Mouse (Mus musculus): ENCODE data around the gene Prr29. TPM values are rescaled to one million over a fixed set of nuclear protein-coding genes. Genes with fewer than 3 reads are reported as not detected.

Gene Prr29
- polyA plus RNA-seq, 1 experiment from 2014 or later: not detected

DNA sequence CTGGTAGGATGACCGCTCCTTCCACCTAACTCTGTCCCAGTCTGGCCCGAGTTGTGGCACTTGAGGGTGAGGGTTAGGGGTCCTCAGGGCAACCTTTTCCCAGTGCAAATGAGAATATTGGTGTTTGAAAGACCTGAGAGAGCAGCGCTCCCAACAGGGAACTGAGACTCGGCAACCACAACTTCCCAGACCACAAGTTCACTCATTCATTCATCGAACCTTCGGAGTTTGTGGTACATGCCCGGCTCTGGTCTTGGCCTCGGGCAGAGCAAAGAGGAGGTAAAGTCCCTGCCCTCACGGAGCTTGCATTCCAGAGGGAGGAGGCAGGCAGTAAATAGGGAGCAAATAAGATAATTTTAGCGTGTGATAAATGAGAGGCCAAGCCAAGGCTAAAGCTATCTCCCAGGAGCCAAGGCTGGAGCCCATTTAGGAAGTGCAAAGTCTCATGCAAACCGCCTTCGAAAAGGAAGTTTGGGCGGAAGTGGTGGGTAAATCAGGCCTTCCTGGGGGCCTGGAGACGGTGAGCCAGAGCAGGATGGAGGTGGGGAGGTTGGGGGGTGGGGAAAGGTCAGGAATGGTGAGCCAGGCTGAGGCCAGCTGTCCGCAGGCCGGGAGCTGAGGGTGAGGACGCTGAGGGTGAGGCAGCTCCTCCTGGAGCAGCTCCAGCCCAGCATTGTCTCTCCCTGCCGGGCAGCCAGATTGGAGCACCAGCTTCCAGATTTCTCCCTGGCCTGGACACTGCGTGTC, 9.7 kb upstream of the Prr29 start:
- no peaks in the 10 kb centered on the region for H3K36me3 ChIP-seq
- no peaks in the 10 kb centered on the region for H3K27me3 ChIP-seq (replicated peaks)
- no peaks in the 10 kb centered on the region for H3K9me3 ChIP-seq (replicated peaks)
- H3K27ac ChIP-seq (ENCODE audit: poor library complexity, severe bottlenecking): no peak overlapping the region
- no peak for ATAC-seq (ENCODE audit: insufficient number of reproducible peaks, low FRiP score)
- peaks cover 17% of the 10 kb centered on the region for H3K4me1 ChIP-seq (replicated peaks)
- 38% methylated on average over 19 of the region's 19 CpGs for WGBS
- no peak overlapping the region for H3K9ac ChIP-seq
- no peak overlapping the region for H3K4me3 ChIP-seq
- peak overlapping the region; percentile 16; the same call in 1 of the 2 replicates for H3K4me2 ChIP-seq

DNA sequence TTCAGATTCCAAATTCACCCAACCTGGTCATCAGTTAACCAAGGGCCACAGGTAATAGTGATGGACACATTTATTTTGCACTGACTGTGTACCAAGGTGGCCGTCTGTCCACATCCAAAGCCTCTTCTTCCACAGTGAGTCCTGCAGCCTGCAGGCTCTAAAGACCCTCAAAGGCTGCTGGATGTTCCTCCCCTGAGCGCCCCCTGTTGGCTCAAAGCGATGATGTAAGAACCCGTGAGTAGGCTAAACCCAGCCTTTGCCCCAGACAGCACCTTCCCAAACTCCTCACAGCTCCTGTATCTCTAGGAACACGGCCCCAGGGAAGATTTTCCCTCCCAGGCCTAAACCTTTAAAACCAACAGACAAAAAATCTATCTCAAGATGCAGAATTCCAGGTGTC, 5.9 kb upstream of the Prr29 start:
- WGBS: 22% methylated on average over 5 of the region's 5 CpGs
- no peak overlapping the region for H3K4me3 ChIP-seq
- H3K27me3 ChIP-seq (replicated peaks): no peaks in the 10 kb centered on the region
- no peaks in the 10 kb centered on the region for H3K9me3 ChIP-seq (replicated peaks)
- no peak overlapping the region for H3K4me2 ChIP-seq
- H3K36me3 ChIP-seq: no peaks in the 10 kb centered on the region
- no peak overlapping the region for H3K27ac ChIP-seq (ENCODE audit: poor library complexity, severe bottlenecking)
- no peak for ATAC-seq (ENCODE audit: insufficient number of reproducible peaks, low FRiP score)
- H3K9ac ChIP-seq: no peak overlapping the region
- peaks cover 7% of the 10 kb centered on the region for H3K4me1 ChIP-seq (replicated peaks)

DNA sequence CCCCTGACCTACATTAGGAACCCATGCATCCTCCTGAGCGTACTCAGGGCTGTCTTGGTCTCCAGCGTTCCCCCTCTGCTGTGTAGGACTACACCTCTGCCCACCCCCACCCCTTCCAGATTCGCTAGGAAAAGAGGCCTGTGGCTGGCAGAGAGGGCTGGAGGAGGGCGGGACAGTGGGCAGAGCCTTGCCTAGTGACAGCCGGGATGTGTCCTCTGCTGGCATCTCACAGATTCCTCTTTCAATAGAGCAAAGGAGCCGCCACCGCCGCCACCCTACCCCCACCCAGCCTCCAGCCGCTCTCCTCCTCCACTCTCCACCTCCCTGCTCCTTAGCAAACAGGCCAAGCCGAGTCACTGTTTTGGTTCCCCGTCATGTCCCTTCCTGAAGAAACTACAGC, 560 bp upstream of the Prr29 start:
- 5% methylated on average over 11 of the region's 11 CpGs for WGBS
- Histone ChIP-seq H3K4me2 (peak overlapping the region; percentile 53), H3K27ac (ENCODE audit: poor library complexity, severe bottlenecking) (no peak overlapping the region), H3K9ac (peak overlapping the region; percentile 46; the same call in 1 of the 2 replicates), H3K9me3 (replicated peaks) (peaks cover 7% of the 10 kb centered on the region; the same call in 1 of the 2 replicates), H3K36me3 (no peaks in the 10 kb centered on the region), H3K27me3 (replicated peaks) (no peaks in the 10 kb centered on the region), H3K4me1 (replicated peaks) (peaks cover 15% of the 10 kb centered on the region), H3K4me3 (peak overlapping the region; percentile 8; the same call in 1 of the 2 replicates)
- 0 out of 2 replicates have a peak, but pooled peaks have one; percentile 20 for ATAC-seq (ENCODE audit: insufficient number of reproducible peaks, low FRiP score)

DNA sequence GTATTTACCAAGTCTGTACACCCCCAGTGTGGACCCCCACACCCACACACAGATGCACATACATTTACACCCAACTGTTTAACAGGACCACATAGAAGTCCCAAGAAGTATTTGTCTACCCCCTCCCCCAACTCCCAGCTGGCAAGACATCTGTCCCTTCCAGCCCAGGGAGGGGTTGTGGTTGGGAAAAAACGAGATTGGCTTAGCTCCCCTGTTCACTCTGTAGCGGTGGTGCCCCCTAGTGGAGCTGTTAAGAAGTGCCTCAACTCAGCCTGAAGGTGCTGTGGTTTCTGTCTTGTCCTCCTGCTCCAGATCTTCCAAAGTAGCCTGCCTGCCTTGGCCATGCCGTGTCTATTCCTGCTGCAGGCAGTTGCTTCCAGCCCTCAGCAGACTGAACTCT, 1.0 kb downstream of the Prr29 start:
- WGBS: 7% methylated on average over 3 of the region's 3 CpGs
- Histone ChIP-seq H3K9ac (no peak overlapping the region), H3K9me3 (replicated peaks) (peaks cover 7% of the 10 kb centered on the region; the same call in 1 of the 2 replicates), H3K36me3 (no peaks in the 10 kb centered on the region), H3K4me3 (no peak overlapping the region), H3K4me1 (replicated peaks) (peaks cover 15% of the 10 kb centered on the region), H3K27ac (ENCODE audit: poor library complexity, severe bottlenecking) (no peak overlapping the region), H3K27me3 (replicated peaks) (no peaks in the 10 kb centered on the region), H3K4me2 (no peak overlapping the region)
- peak; percentile 39; the same call in 1 of the 2 replicates for ATAC-seq (ENCODE audit: insufficient number of reproducible peaks, low FRiP score)

GRCm38 (mm10) chr11:106373998-106374397, 8.7 kb downstream of the Prr29 start:
- peak; percentile 59; the same call in 1 of the 2 replicates for ATAC-seq (ENCODE audit: insufficient number of reproducible peaks, low FRiP score)
- Histone ChIP-seq H3K4me1 (replicated peaks) (peaks cover 19% of the 10 kb centered on the region), H3K9ac (no peak overlapping the region), H3K4me2 (no peak overlapping the region), H3K4me3 (no peak overlapping the region), H3K36me3 (peaks cover 7% of the 10 kb centered on the region; the same call in 1 of the 2 replicates), H3K27ac (ENCODE audit: poor library complexity, severe bottlenecking) (no peak overlapping the region), H3K27me3 (replicated peaks) (no peaks in the 10 kb centered on the region), H3K9me3 (replicated peaks) (no peaks in the 10 kb centered on the region)
- WGBS: 28% methylated on average over 11 of the region's 11 CpGs

DNA sequence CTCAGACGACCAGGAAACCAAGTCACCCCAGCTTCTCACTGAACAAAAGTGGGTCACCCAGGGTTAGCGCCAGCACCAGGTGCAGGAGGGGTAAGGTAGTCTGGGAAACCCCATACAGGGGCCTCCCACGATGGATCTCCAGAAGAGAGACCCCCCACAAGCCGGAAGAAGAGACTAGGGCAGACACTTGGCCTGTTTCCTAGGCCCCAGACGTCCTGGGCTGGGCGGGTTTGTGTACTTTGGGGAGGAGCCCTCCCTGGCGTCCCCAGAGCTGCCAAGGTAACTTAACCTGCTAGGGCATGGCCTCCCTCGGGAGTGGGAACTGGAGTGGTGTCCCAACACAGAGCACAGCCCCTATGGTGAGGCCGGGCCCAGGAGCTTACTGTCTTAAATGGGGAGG, 9.3 kb downstream of the Prr29 start:
- Histone ChIP-seq H3K27ac (ENCODE audit: poor library complexity, severe bottlenecking) (0 out of 2 replicates have a peak overlapping the region, but pooled peaks have one; percentile 22), H3K9ac (no peak overlapping the region), H3K4me3 (no peak overlapping the region), H3K9me3 (replicated peaks) (no peaks in the 10 kb centered on the region), H3K4me1 (replicated peaks) (peaks cover 19% of the 10 kb centered on the region), H3K27me3 (replicated peaks) (no peaks in the 10 kb centered on the region), H3K36me3 (peaks cover 7% of the 10 kb centered on the region; the same call in 1 of the 2 replicates), H3K4me2 (no peak overlapping the region)
- ATAC-seq (ENCODE audit: insufficient number of reproducible peaks, low FRiP score): peak; percentile 46
- WGBS: 59% methylated on average over 9 of the region's 9 CpGs

DNA sequence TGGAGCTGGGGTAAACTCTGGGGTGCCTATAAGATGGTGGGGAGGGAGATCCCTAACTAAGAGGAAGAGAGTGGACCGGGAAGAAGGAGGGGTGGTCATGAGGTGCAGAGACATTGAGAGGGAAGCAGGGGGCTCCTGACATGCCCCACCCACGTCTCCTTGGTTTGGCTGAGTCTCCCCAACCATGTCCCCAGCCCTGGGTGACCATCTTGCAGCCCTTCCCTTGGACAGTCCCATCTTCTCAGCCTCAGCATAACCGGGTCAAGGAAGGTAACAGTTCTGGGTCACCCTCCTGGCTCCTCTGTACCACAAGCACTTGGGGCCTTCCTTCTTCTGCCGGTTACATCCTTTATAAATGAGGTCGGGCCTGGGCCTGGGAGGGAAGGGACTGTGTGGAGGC, 9.7 kb downstream of the Prr29 start:
- no peak; the same call in none of the 2 replicates for ATAC-seq (ENCODE audit: insufficient number of reproducible peaks, low FRiP score)
- Histone ChIP-seq H3K36me3 (peaks cover 7% of the 10 kb centered on the region; the same call in 1 of the 2 replicates), H3K4me3 (no peak overlapping the region), H3K27ac (ENCODE audit: poor library complexity, severe bottlenecking) (no peak overlapping the region), H3K9me3 (replicated peaks) (no peaks in the 10 kb centered on the region), H3K27me3 (replicated peaks) (no peaks in the 10 kb centered on the region), H3K9ac (no peak overlapping the region), H3K4me1 (replicated peaks) (peaks cover 21% of the 10 kb centered on the region), H3K4me2 (no peak overlapping the region)
- 75% methylated on average over 5 of the region's 5 CpGs for WGBS

DNA sequence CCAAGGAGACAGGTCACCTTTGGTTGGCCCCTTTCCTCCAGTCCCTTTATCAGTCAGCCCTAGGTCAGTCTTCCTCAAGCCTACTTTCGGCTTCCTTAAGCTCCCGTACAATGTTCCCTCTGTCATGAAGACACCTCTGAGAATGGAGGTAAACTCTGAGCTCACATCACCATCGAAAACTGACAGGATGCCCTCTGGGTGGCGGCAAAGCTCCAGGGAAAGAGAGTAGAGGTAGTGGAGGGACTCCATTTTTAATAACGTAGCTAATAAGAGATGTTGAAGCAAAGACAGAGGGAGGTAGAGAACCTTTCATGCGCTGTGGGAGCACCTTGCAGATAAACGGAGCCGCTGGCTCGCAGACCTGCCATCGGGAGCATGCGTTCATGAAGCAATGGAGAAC, 15.7 kb downstream of the Prr29 start:
- Histone ChIP-seq H3K4me1 (replicated peaks) (peaks cover 25% of the 10 kb centered on the region), H3K9ac (peak overlapping the region; percentile 70), H3K9me3 (replicated peaks) (no peaks in the 10 kb centered on the region), H3K27ac (ENCODE audit: poor library complexity, severe bottlenecking) (0 out of 2 replicates have a peak overlapping the region, but pooled peaks have one; percentile 84), H3K4me2 (peak overlapping the region; percentile 56), H3K27me3 (replicated peaks) (no peaks in the 10 kb centered on the region), H3K36me3 (peaks cover 7% of the 10 kb centered on the region; the same call in 1 of the 2 replicates), H3K4me3 (peak overlapping the region; percentile 49)
- ATAC-seq (ENCODE audit: insufficient number of reproducible peaks, low FRiP score): no peak
- WGBS: 64% methylated on average over 11 of the region's 11 CpGs

- ATAC-seq (ENCODE audit: insufficient number of reproducible peaks, low FRiP score): peak; percentile 15
- Histone ChIP-seq H3K9ac (peak overlapping the region; percentile 70), H3K27ac (ENCODE audit: poor library complexity, severe bottlenecking) (peak overlapping the region; percentile 84), H3K4me2 (peak overlapping the region; percentile 56), H3K4me1 (replicated peaks) (peaks cover 25% of the 10 kb centered on the region), H3K4me3 (peak overlapping the region; percentile 49), H3K36me3 (peaks cover 7% of the 10 kb centered on the region; the same call in 1 of the 2 replicates), H3K27me3 (replicated peaks) (no peaks in the 10 kb centered on the region), H3K9me3 (replicated peaks) (no peaks in the 10 kb centered on the region)
- WGBS: 50% methylated on average over 7 of the region's 7 CpGs
Measured at GRCm38 (mm10) chr11:106381883-106382282, 16.6 kb downstream of the Prr29 start.

DNA sequence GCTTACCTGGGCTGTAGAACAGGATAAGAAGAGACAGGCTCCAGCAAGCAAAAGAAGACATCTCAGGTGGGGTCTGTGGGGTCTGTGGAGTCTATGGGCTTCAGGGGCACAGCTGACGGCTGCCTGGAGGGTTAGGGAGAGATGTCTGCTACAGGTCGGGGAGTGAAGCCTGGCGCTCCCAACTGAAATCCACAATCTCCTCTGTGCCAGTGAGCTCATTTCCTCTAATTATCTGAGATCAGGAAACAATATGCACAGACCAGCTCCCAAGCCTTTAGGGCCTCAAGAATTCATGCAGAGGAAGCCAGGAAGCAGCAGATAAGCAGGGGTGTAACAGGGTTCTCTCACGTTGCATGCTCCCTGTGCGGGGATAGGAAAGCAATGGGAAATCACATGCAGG, 17.2 kb downstream of the Prr29 start:
- Histone ChIP-seq H3K9me3 (replicated peaks) (no peaks in the 10 kb centered on the region), H3K4me1 (replicated peaks) (peaks cover 27% of the 10 kb centered on the region), H3K27ac (ENCODE audit: poor library complexity, severe bottlenecking) (peak overlapping the region; percentile 87), H3K9ac (peak overlapping the region; percentile 70; the same call in 1 of the 2 replicates), H3K36me3 (peaks cover 2% of the 10 kb centered on the region; the same call in 1 of the 2 replicates), H3K27me3 (replicated peaks) (no peaks in the 10 kb centered on the region), H3K4me3 (peak overlapping the region; percentile 49), H3K4me2 (peak overlapping the region; percentile 56)
- ATAC-seq (ENCODE audit: insufficient number of reproducible peaks, low FRiP score): peak; percentile 72
- 35% methylated on average over 5 of the region's 5 CpGs for WGBS

DNA sequence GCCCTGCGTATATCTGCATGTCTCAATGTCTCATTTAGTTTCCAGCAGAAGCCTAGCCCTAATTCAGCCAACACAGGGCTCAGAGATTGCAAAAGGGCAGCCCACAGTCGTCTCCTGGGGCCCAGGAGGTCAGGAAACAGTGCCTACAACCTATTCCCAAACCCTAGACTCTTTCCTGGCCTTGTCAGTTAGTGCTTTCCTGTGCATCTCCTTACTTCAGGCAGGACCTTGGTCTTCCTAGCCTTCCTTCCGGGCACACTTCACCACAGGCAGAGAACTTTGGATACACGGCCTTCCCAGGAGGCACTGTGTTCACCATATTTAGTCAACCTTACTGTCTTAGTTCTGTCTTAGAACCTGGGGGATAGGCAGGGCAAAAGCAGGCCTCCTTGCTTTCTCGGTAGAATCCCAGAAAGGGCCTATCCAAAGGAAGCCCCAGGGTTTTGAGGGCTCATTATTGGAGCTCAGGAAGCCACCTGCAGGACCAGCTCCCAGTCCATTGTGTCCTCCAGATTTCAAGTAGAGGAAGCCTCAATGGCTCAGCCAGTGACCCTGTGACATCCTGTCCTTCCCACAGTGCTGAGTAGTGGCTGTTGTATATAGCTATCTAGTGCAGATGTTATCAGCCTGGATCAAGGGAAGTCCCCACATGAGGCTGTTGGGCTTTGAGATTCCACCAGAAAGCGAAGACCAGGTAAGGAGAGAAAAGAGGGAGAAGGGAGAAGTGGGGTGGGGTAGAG, 17.9 kb downstream of the Prr29 start:
- Histone ChIP-seq H3K9me3 (replicated peaks) (no peaks in the 10 kb centered on the region), H3K4me3 (no peak overlapping the region), H3K36me3 (no peaks in the 10 kb centered on the region; the same call in 1 of the 2 replicates), H3K4me2 (0 out of 2 replicates have a peak overlapping the region, but pooled peaks have one; percentile 9), H3K27ac (ENCODE audit: poor library complexity, severe bottlenecking) (peak overlapping the region; percentile 87), H3K9ac (no peak overlapping the region), H3K4me1 (replicated peaks) (peaks cover 27% of the 10 kb centered on the region), H3K27me3 (replicated peaks) (no peaks in the 10 kb centered on the region)
- 51% methylated on average over 6 of the region's 6 CpGs for WGBS
- no peak for ATAC-seq (ENCODE audit: insufficient number of reproducible peaks, low FRiP score)
